Mouse (Mus musculus): Measurements from ENCODE around the gene Tgm2.

DNA sequence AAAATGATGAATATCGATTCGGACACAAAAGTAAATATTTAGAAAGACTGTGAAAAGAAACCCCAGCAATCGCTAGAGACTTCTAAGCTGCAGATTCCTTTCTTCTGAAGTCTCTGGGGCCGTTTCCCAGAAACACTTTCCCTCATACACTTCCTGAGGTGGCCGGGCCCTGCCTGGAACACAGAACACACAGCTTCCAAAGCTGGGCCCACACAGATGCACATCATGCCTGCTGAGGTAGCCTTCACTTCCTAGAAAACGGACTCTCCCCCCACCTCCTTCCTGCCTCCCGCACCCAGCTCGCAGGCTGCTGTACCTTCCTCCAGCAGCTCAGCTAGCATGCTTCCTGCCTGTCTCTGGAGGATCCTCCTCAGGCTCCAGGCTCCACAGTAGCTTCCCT, 36.7 kb downstream of the Tgm2 start:
- no peak for TF ChIP-seq POLR2A (IDR thresholded peaks at IDR 0.05; ENCODE audit: insufficient read depth, low read depth, low read length)
- no peak for TF ChIP-seq CTCF (IDR thresholded peaks at IDR 0.05; ENCODE audit: insufficient read depth, low read depth, low read length)

All from olfactory bulb, adult 2 months (tissue).